Mouse (Mus musculus): Measurements from ENCODE around the gene Kmt5b. TPM values are rescaled to one million over a fixed set of nuclear protein-coding genes. Genes with fewer than 3 reads are reported as not detected.

Kmt5b gene
- polyA plus RNA-seq, 1 experiment from 2014 or later = 31.8 TPM

- Histone ChIP-seq H3K4me3 (no peak overlapping the region), H3K9ac (no peak overlapping the region), H3K4me1 (peaks cover 38% of the 10 kb centered on the region), H3K27me3 (no peaks in the 10 kb centered on the region), H3K27ac (peak overlapping the region; percentile 35; the same call in 1 of the 2 replicates), H3K36me3 (no peaks in the 10 kb centered on the region), H3K9me3 (no peaks in the 10 kb centered on the region), H3K4me2 (peak overlapping the region; percentile 33; the same call in 1 of the 2 replicates)
- no peak for ATAC-seq (ENCODE audit: borderline replicate concordance, extremely low read depth, low FRiP score, low TSS enrichment)
- WGBS = 14% methylated on average over 4 of the region's 4 CpGs
Measured at GRCm38 (mm10) chr19:3855601-3856000, 88.4 kb downstream of the Kmt5b start.

- peaks cover 32% of the 10 kb centered on the region for H3K4me1 ChIP-seq
- H3K27me3 ChIP-seq = no peaks in the 10 kb centered on the region
Measured at GRCm38 (mm10) chr19:3857220-3857619, 90.0 kb downstream of the Kmt5b start.

GRCm38 (mm10) chr19:3862713-3863112 is 95.5 kb downstream of the Kmt5b start:
- 65% methylated on average over 2 of the region's 2 CpGs for WGBS
- peaks cover 22% of the 10 kb centered on the region for H3K36me3 ChIP-seq
- no peaks in the 10 kb centered on the region for H3K27me3 ChIP-seq
- no peaks in the 10 kb centered on the region for H3K4me1 ChIP-seq
- no peak overlapping the region for H3K4me3 ChIP-seq
- H3K4me2 ChIP-seq = no peak overlapping the region
- no peak overlapping the region for H3K27ac ChIP-seq
- H3K9me3 ChIP-seq = no peaks in the 10 kb centered on the region
- no peak for ATAC-seq (ENCODE audit: borderline replicate concordance, extremely low read depth, low FRiP score, low TSS enrichment)
- H3K9ac ChIP-seq = no peak overlapping the region

More at GRCm38 (mm10) chr19:3857220-3857619, 90.0 kb downstream of the Kmt5b start:
- Histone ChIP-seq H3K9me3 (no peaks in the 10 kb centered on the region), H3K36me3 (no peaks in the 10 kb centered on the region), H3K4me2 (no peak overlapping the region), H3K4me3 (no peak overlapping the region), H3K9ac (no peak overlapping the region), H3K27ac (no peak overlapping the region)
- WGBS = 71% methylated on average over 3 of the region's 3 CpGs
- no peak for ATAC-seq (ENCODE audit: borderline replicate concordance, extremely low read depth, low FRiP score, low TSS enrichment)

DNA sequence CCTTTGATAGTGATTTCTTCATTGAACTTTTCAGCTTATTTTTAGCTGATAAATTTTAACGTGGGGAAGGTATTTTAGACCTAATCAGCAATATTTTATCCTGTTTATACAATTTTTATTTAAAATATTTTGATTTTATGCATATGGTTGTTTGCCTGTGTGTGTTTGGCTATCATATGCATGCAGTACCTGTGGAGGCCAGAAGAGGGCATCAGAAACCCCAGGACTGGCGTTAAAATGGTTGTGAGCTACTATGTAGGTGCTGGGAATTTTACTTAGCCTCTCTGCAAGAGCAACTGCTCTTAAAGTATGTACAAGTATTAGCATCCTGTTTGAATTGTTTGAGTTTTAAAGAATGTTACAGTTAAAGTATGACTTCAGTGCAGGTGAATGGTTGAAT is 97.7 kb downstream of the Kmt5b start:
- Histone ChIP-seq H3K9me3 (no peaks in the 10 kb centered on the region), H3K4me1 (0 out of 2 replicates have a peak, but pooled peaks cover 4% of the 10 kb centered on the region), H3K36me3 (peaks cover 22% of the 10 kb centered on the region), H3K4me3 (no peak overlapping the region), H3K27me3 (no peaks in the 10 kb centered on the region), H3K27ac (no peak overlapping the region), H3K9ac (no peak overlapping the region), H3K4me2 (no peak overlapping the region)
- no peak for ATAC-seq (ENCODE audit: borderline replicate concordance, extremely low read depth, low FRiP score, low TSS enrichment)
- WGBS = 81% methylated on average over 2 of the region's 2 CpGs

Other genes with a start within 250 kb of the Kmt5b start
- gene Ppp6r3, start 191.7 kb upstream of the Kmt5b start, polyA plus RNA-seq (2015; fragmentation: Nextera tagmentation; extraction: Ambion mirVana) = 58.0 and 60.1 TPM in 2 replicates
- gene Lrp5, start 80.9 kb upstream of the Kmt5b start, polyA plus RNA-seq (2015; fragmentation: Nextera tagmentation; extraction: Ambion mirVana) = 7.7 TPM in 2 replicates
- 31.9 and 32.2 TPM in 2 replicates for gene 1810055G02Rik, start 59.1 kb upstream of the Kmt5b start, polyA plus RNA-seq (2015; fragmentation: Nextera tagmentation; extraction: Ambion mirVana)
- 55.8 and 68.1 TPM in 2 replicates for gene Chka, start 84.4 kb downstream of the Kmt5b start, polyA plus RNA-seq (2015; fragmentation: Nextera tagmentation; extraction: Ambion mirVana)
- 46.6 and 53.1 TPM in 2 replicates for gene Tcirg1, start 139.7 kb downstream of the Kmt5b start, polyA plus RNA-seq (2015; fragmentation: Nextera tagmentation; extraction: Ambion mirVana)
- gene Ndufs8, start 145.4 kb downstream of the Kmt5b start, polyA plus RNA-seq (2015; fragmentation: Nextera tagmentation; extraction: Ambion mirVana) = 303 and 306 TPM in 2 replicates
- 3.5 and 4.6 TPM in 2 replicates for gene Aldh3b1, start 162.4 kb downstream of the Kmt5b start, polyA plus RNA-seq (2015; fragmentation: Nextera tagmentation; extraction: Ambion mirVana)
- gene Unc93b1, start 167.8 kb downstream of the Kmt5b start, polyA plus RNA-seq (2015; fragmentation: Nextera tagmentation; extraction: Ambion mirVana) = 18.4 and 22.3 TPM in 2 replicates
- 0.11 and 0.13 TPM in 2 replicates for gene Aldh3b3, start 191.2 kb downstream of the Kmt5b start, polyA plus RNA-seq (2015; fragmentation: Nextera tagmentation; extraction: Ambion mirVana)
- 1.3 and 1.5 TPM in 2 replicates for gene Aldh3b2, start 204.9 kb downstream of the Kmt5b start, polyA plus RNA-seq (2015; fragmentation: Nextera tagmentation; extraction: Ambion mirVana)
- gene Acy3, start 219.1 kb downstream of the Kmt5b start, polyA plus RNA-seq (2015; fragmentation: Nextera tagmentation; extraction: Ambion mirVana) = 11.1 and 12.5 TPM in 2 replicates
- not detected in 2 replicates for gene Tbx10, start 225.3 kb downstream of the Kmt5b start, polyA plus RNA-seq (2015; fragmentation: Nextera tagmentation; extraction: Ambion mirVana)
- 25.9 and 28.0 TPM in 2 replicates for gene Nudt8, start 233.2 kb downstream of the Kmt5b start, polyA plus RNA-seq (2015; fragmentation: Nextera tagmentation; extraction: Ambion mirVana)
- 2.3 and 2.4 TPM in 2 replicates for gene Gm49405, start 233.2 kb downstream of the Kmt5b start, polyA plus RNA-seq (2015; fragmentation: Nextera tagmentation; extraction: Ambion mirVana)
- gene Doc2g, start 235.9 kb downstream of the Kmt5b start, polyA plus RNA-seq (2015; fragmentation: Nextera tagmentation; extraction: Ambion mirVana) = 3.6 and 4.9 TPM in 2 replicates
- gene Ndufv1, start 245.4 kb downstream of the Kmt5b start, polyA plus RNA-seq (2015; fragmentation: Nextera tagmentation; extraction: Ambion mirVana) = 191 and 199 TPM in 2 replicates